In genomic region chr7:112946706-112947105, GRCm38 (mm10) we compare ENCODE assay signal across 23 mouse cellular contexts. TPM values are rescaled to one million over a fixed set of nuclear protein-coding genes. Genes with fewer than 3 reads are reported as not detected.
DNase-seq lines count a peak whose midpoint lies in the region; ATAC-seq lines count a peak whose summit lies in the region.
"Had no signal": no experiment of that assay in that cellular context is flagged by ENCODE, and none has a peak within 500 bp of the region (broad histone marks: within the 10 kb centered on the region; RNA-seq: fewer than 3 reads in every experiment).

No protein-coding gene starts in this region.

- no peaks in the 10 kb centered on the region for H3K36me3 ChIP-seq in embryonic facial prominence, embryonic 14.5 days (ENCODE audit: control insufficient read depth, insufficient read depth, low read length)
- no peaks in the 10 kb centered on the region for H3K36me3 ChIP-seq in embryonic facial prominence, embryonic 10.5 days (replicated peaks)
- H3K36me3 ChIP-seq in kidney, embryonic 14.5 days (ENCODE audit: control insufficient read depth, insufficient read depth, low read length): no peaks in the 10 kb centered on the region
- H3K36me3 ChIP-seq: embryonic facial prominence, embryonic 15.5 days; heart, embryonic 12.5 days; hindbrain, embryonic 13.5 days; liver, embryonic 12.5 days had no signal

- no peak overlapping the region for H3K27ac ChIP-seq in embryonic facial prominence, embryonic 14.5 days (replicated peaks; ENCODE audit: low read depth, low read length)
- no peak overlapping the region for H3K27ac ChIP-seq in embryonic facial prominence, embryonic 10.5 days (replicated peaks)
- peak overlapping the region; percentile 74; the same call in 1 of the 2 replicates for H3K27ac ChIP-seq in kidney, embryonic 14.5 days (ENCODE audit: low read depth, low read length)
- H3K27ac ChIP-seq: embryonic facial prominence, embryonic 15.5 days; hindbrain, embryonic 13.5 days; liver, embryonic 12.5 days had no signal

- H3K27me3 ChIP-seq in embryonic facial prominence, embryonic 14.5 days (replicated peaks; ENCODE audit: control insufficient read depth, insufficient read depth, low read length): no peaks in the 10 kb centered on the region; the same call in 1 of the 2 replicates
- H3K27me3 ChIP-seq in embryonic facial prominence, embryonic 10.5 days (replicated peaks; ENCODE audit: low read depth, poor library complexity, severe bottlenecking): peaks cover 13% of the 10 kb centered on the region; the same call in 1 of the 2 replicates
- H3K27me3 ChIP-seq in kidney, embryonic 14.5 days (ENCODE audit: control insufficient read depth, insufficient read depth, low read length): no peaks in the 10 kb centered on the region
- H3K27me3 ChIP-seq: CH12.LX; embryonic facial prominence, embryonic 15.5 days; heart, embryonic 12.5 days had no signal

- no peak overlapping the region for H3K9ac ChIP-seq in embryonic facial prominence, embryonic 14.5 days (ENCODE audit: low read depth, low read length)
- H3K9ac ChIP-seq in kidney, embryonic 14.5 days (ENCODE audit: low read depth, low read length): no peak overlapping the region
- H3K9ac ChIP-seq: embryonic facial prominence, embryonic 15.5 days; heart, embryonic 12.5 days; hindbrain, embryonic 13.5 days; liver, embryonic 12.5 days had no signal

- no peaks in the 10 kb centered on the region for H3K4me1 ChIP-seq in embryonic facial prominence, embryonic 14.5 days (ENCODE audit: control insufficient read depth, insufficient read depth, low read length)
- peaks cover 4% of the 10 kb centered on the region; the same call in 1 of the 2 replicates for H3K4me1 ChIP-seq in embryonic facial prominence, embryonic 10.5 days
- peaks cover 5% of the 10 kb centered on the region; the same call in 1 of the 2 replicates for H3K4me1 ChIP-seq in kidney, embryonic 14.5 days (ENCODE audit: control insufficient read depth, insufficient read depth, low read length)
- H3K4me1 ChIP-seq: embryonic facial prominence, embryonic 15.5 days; heart, embryonic 12.5 days; hindbrain, embryonic 13.5 days; liver, embryonic 12.5 days; megakaryocyte, embryonic 14.5 days had no signal

- no peak for ATAC-seq in embryonic facial prominence, embryonic 14.5 days (ENCODE audit: low read depth)
- ATAC-seq in kidney, embryonic 14.5 days (ENCODE audit: low FRiP score, low TSS enrichment): no peak
- ATAC-seq: liver, embryonic 12.5 days; midbrain, embryonic 16.5 days had no signal

- DNase-seq in embryonic facial prominence, embryonic 14.5 days (ENCODE audit: low spot score): peak; percentile 31
- no peak for DNase-seq in embryonic facial prominence, embryonic 10.5 days (ENCODE audit: low spot score)
- peak; percentile 74 for DNase-seq in kidney, adult 11 months
- peak; percentile 66 to 74 for DNase-seq in kidney, postnatal 36 days
- no peak for DNase-seq in layer of hippocampus, postnatal 14 days (ENCODE audit: low spot score in 2 of 2)
- DNase-seq in gastrocnemius, postnatal 25 days: no peak
- DNase-seq: adrenal gland, postnatal 36 days; cerebellum, adult 8-10 months; heart, postnatal 14 days; left cerebral cortex, postnatal 4 days; lung, adult 2 months; right cerebral cortex, adult 18-20 months; thymus, postnatal 25 days had no signal

- WGBS in embryonic facial prominence, embryonic 14.5 days: 48% methylated on average over 6 of the region's 6 CpGs
- 63% methylated on average over 6 of the region's 6 CpGs for WGBS in embryonic facial prominence, embryonic 10.5 days
- 37% methylated on average over 6 of the region's 6 CpGs for WGBS in kidney, embryonic 14.5 days

- no peak overlapping the region for H3K4me3 ChIP-seq in embryonic facial prominence, embryonic 14.5 days (ENCODE audit: low read depth, low read length)
- no peak overlapping the region for H3K4me3 ChIP-seq in embryonic facial prominence, embryonic 10.5 days
- H3K4me3 ChIP-seq in kidney, embryonic 14.5 days (ENCODE audit: low read length): no peak overlapping the region
- H3K4me3 ChIP-seq: embryonic facial prominence, embryonic 15.5 days; heart, embryonic 12.5 days; hindbrain, embryonic 13.5 days; liver, embryonic 12.5 days; megakaryocyte, embryonic 14.5 days had no signal

- H3K9me3 ChIP-seq in embryonic facial prominence, embryonic 14.5 days (ENCODE audit: control insufficient read depth, low read length): no peaks in the 10 kb centered on the region
- H3K9me3 ChIP-seq in embryonic facial prominence, embryonic 10.5 days: no peaks in the 10 kb centered on the region
- no peaks in the 10 kb centered on the region for H3K9me3 ChIP-seq in kidney, embryonic 14.5 days (ENCODE audit: control insufficient read depth, low read length)
- H3K9me3 ChIP-seq: embryonic facial prominence, embryonic 15.5 days; heart, embryonic 12.5 days; hindbrain, embryonic 13.5 days; liver, embryonic 12.5 days; megakaryocyte, embryonic 14.5 days had no signal

- H3K4me2 ChIP-seq in embryonic facial prominence, embryonic 14.5 days (ENCODE audit: low read depth, low read length): no peak overlapping the region
- H3K4me2 ChIP-seq in kidney, embryonic 14.5 days (replicated peaks; ENCODE audit: low read depth, low read length): no peak overlapping the region
- H3K4me2 ChIP-seq: embryonic facial prominence, embryonic 15.5 days; heart, embryonic 12.5 days; hindbrain, embryonic 13.5 days; liver, embryonic 12.5 days had no signal

RNA-seq across cellular contexts. Expression of gene Rassf10, which starts 7.1 kb away (rescaled TPM):
- 2.6 and 3.8 TPM in 2 replicates for polyA plus RNA-seq in embryonic facial prominence, embryonic 14.5 days (2014; fragmentation: Nextera tagmentation; extraction: Ambion mirVana)
- 1.6 and 2.3 TPM in 2 replicates for polyA plus RNA-seq in embryonic facial prominence, embryonic 10.5 days (2016; fragmentation: Nextera tagmentation; extraction: Ambion mirVana)
- 15.8 and 19.4 TPM in 2 replicates for polyA plus RNA-seq in kidney, embryonic 14.5 days (2014; fragmentation: Nextera tagmentation; extraction: Ambion mirVana)
- 1 to 10 TPM; 4.6 to 5.5 TPM for total RNA-seq in layer of hippocampus, postnatal 14 days (2021)
- under 1 TPM; 0.43 to 0.67 TPM for total RNA-seq in gastrocnemius, postnatal 25 days (2021)
- total RNA-seq: CH12.LX; MEL; neutrophil, adult 5-6 weeks had no signal

Comparison
In these comparisons a context has a peak if more than half of its experiments do, and no peak if none do; other contexts are left out.
1. DNase-seq: peak in embryonic facial prominence, embryonic 14.5 days (single experiment), kidney, adult 11 months (single experiment) and kidney, postnatal 36 days (2 of 2); none in embryonic facial prominence, embryonic 10.5 days (single experiment), layer of hippocampus, postnatal 14 days (0 of 2) and gastrocnemius, postnatal 25 days (single experiment).